In genomic region chr16:4285257-4285656, GRCm38 (mm10) we compare ENCODE assay signal across 9 mouse cellular contexts.
DNase-seq lines count a peak whose midpoint lies in the region; ATAC-seq and TF ChIP-seq lines count a peak whose summit lies in the region.
"Had no signal": no experiment of that assay in that cellular context is flagged by ENCODE, and none has a peak within 500 bp of the region (broad histone marks: within the 10 kb centered on the region; RNA-seq: fewer than 3 reads in every experiment).

No protein-coding gene starts in this region.

- H3K4me3 ChIP-seq in intestine, postnatal 0 days (ENCODE audit: low read depth, low read length): no peak overlapping the region
- no peak overlapping the region for H3K4me3 ChIP-seq in forebrain, embryonic 13.5 days
- H3K4me3 ChIP-seq: hindbrain, embryonic 15.5 days had no signal

- no peak overlapping the region for H3K4me2 ChIP-seq in intestine, postnatal 0 days (replicated peaks; ENCODE audit: low read depth)
- no peak overlapping the region for H3K4me2 ChIP-seq in forebrain, embryonic 13.5 days
- H3K4me2 ChIP-seq: hindbrain, embryonic 15.5 days had no signal

- no peaks in the 10 kb centered on the region for H3K27me3 ChIP-seq in intestine, postnatal 0 days (replicated peaks; ENCODE audit: control insufficient read depth, insufficient read depth, low read length)
- no peaks in the 10 kb centered on the region for H3K27me3 ChIP-seq in forebrain, embryonic 13.5 days
- H3K27me3 ChIP-seq: hindbrain, embryonic 15.5 days had no signal

- no peak overlapping the region for H3K27ac ChIP-seq in intestine, postnatal 0 days (ENCODE audit: low read depth, low read length)
- no peak overlapping the region for H3K27ac ChIP-seq in forebrain, embryonic 13.5 days
- H3K27ac ChIP-seq: hindbrain, embryonic 15.5 days had no signal

- 53% methylated on average over 5 of the region's 5 CpGs for WGBS in intestine, postnatal 0 days
- WGBS in forebrain, embryonic 13.5 days: 77% methylated on average over 5 of the region's 5 CpGs

- no peaks in the 10 kb centered on the region for H3K9me3 ChIP-seq in intestine, postnatal 0 days (ENCODE audit: control insufficient read depth)
- no peaks in the 10 kb centered on the region for H3K9me3 ChIP-seq in forebrain, embryonic 13.5 days (replicated peaks)
- H3K9me3 ChIP-seq: hindbrain, embryonic 15.5 days had no signal

- no peak for ATAC-seq in intestine, postnatal 0 days
- peak; percentile 72 for ATAC-seq in megakaryocyte-erythroid progenitor cell, adult 5-6 weeks (replicated peaks; ENCODE audit: low FRiP score, low TSS enrichment, poor library complexity, severe bottlenecking)
- no peak for ATAC-seq in forebrain, embryonic 13.5 days

- H3K9ac ChIP-seq in intestine, postnatal 0 days (ENCODE audit: low read depth, low read length): no peak overlapping the region
- H3K9ac ChIP-seq in forebrain, embryonic 13.5 days: no peak overlapping the region
- H3K9ac ChIP-seq: hindbrain, embryonic 15.5 days had no signal

- H3K36me3 ChIP-seq in intestine, postnatal 0 days (ENCODE audit: control insufficient read depth, insufficient read depth): peaks cover 12% of the 10 kb centered on the region; the same call in 1 of the 2 replicates
- H3K36me3 ChIP-seq in forebrain, embryonic 13.5 days (ENCODE audit: poor library complexity, severe bottlenecking): peaks cover 5% of the 10 kb centered on the region

- peak; percentile 86 for TF ChIP-seq CTCF in intestine, postnatal 0 days (IDR thresholded peaks at IDR 0.05; ENCODE audit: low read depth)

- H3K4me1 ChIP-seq in intestine, postnatal 0 days (replicated peaks; ENCODE audit: control insufficient read depth, insufficient read depth, low read length): no peaks in the 10 kb centered on the region
- H3K4me1 ChIP-seq in forebrain, embryonic 13.5 days: no peaks in the 10 kb centered on the region
- H3K4me1 ChIP-seq: hindbrain, embryonic 15.5 days had no signal

- DNase-seq in gastrocnemius, adult 18-20 months (ENCODE audit: low spot score): peak; percentile 37
- no peak for DNase-seq in gastrocnemius, adult 8-10 months (ENCODE audit: low spot score in 2 of 2)
- peak; percentile 67 for DNase-seq in 416B (ENCODE audit: low read depth)
- peak; percentile 52 for DNase-seq in ZHBTc4 (ENCODE audit: low read depth, low spot score)
- DNase-seq in layer of hippocampus, postnatal 10 days (ENCODE audit: low spot score in 2 of 2): no peak

Comparison
In these comparisons a context has a peak if more than half of its experiments do, and no peak if none do; other contexts are left out.
1. DNase-seq: peak in gastrocnemius, adult 18-20 months (single experiment), 416B (single experiment) and ZHBTc4 (single experiment); none in gastrocnemius, adult 8-10 months (0 of 2) and layer of hippocampus, postnatal 10 days (0 of 2).